Mouse (Mus musculus): ENCODE results near the gene Cpne2.

GRCm38 (mm10) chr8:94552696-94553095 lies 19.9 kb downstream of the Cpne2 start:
- no peak for TF ChIP-seq CTCF (IDR thresholded peaks at IDR 0.05; ENCODE audit: low read depth)
- no peak for TF ChIP-seq EP300 (IDR thresholded peaks at IDR 0.05; ENCODE audit: low read depth)

Data from liver, embryonic 14.5 days (tissue).